Mouse (Mus musculus): Measurements from ENCODE around the gene Slc37a2. TPM values are rescaled to one million over a fixed set of nuclear protein-coding genes. Genes with fewer than 3 reads are reported as not detected.

The Slc37a2 gene
- total RNA-seq, 4 experiments from 2014 or later: 1.9 to 6.6 (median 3.7) TPM

- DNase-seq (ENCODE audit: low spot score in 2 of 2): no peak
Observed at GRCm38 (mm10) chr9:37220755-37221154, 34.8 kb downstream of the Slc37a2 start.

GRCm38 (mm10) chr9:37214327-37215060 lies 41.0 kb downstream of the Slc37a2 start:
- no peak for DNase-seq (ENCODE audit: low spot score in 2 of 2)

GRCm38 (mm10) chr9:37213060-37213738 lies 42.3 kb downstream of the Slc37a2 start:
- DNase-seq (ENCODE audit: low spot score in 2 of 2): peak in 1 of 2 experiments; percentile 50

GRCm38 (mm10) chr9:37207929-37208411 lies 47.6 kb downstream of the Slc37a2 start, which contains the start of gene Tmem218:
Gene Tmem218, plus strand, starts transcription at chr9:37208223.
- DNase-seq (ENCODE audit: low spot score in 2 of 2): peak; percentile 93 to 97

- no peak for DNase-seq (ENCODE audit: low spot score in 2 of 2)
Observed at GRCm38 (mm10) chr9:37203884-37204283, 51.7 kb downstream of the Slc37a2 start.

GRCm38 (mm10) chr9:37200414-37200813 lies 55.1 kb downstream of the Slc37a2 start:
- DNase-seq (ENCODE audit: low spot score in 2 of 2): no peak

- no peak for DNase-seq (ENCODE audit: low spot score in 2 of 2)
Observed at GRCm38 (mm10) chr9:37197067-37197466, 58.5 kb downstream of the Slc37a2 start.

- DNase-seq (ENCODE audit: low spot score in 2 of 2): no peak
Observed at GRCm38 (mm10) chr9:37188024-37188423, 67.5 kb downstream of the Slc37a2 start.

- no peak for DNase-seq (ENCODE audit: low spot score in 2 of 2)
Observed at GRCm38 (mm10) chr9:37187407-37187806, 68.1 kb downstream of the Slc37a2 start.

- DNase-seq (ENCODE audit: low spot score in 2 of 2): no peak
Observed at GRCm38 (mm10) chr9:37183176-37183575, 72.4 kb downstream of the Slc37a2 start.

- no peak for DNase-seq (ENCODE audit: low spot score in 2 of 2)
Observed at GRCm38 (mm10) chr9:37181596-37181995, 73.9 kb downstream of the Slc37a2 start.

- DNase-seq (ENCODE audit: low spot score in 2 of 2): no peak
Observed at GRCm38 (mm10) chr9:37179596-37179995, 75.9 kb downstream of the Slc37a2 start.

GRCm38 (mm10) chr9:37178911-37179310 lies 76.6 kb downstream of the Slc37a2 start:
- peak in 1 of 2 experiments; percentile 26 for DNase-seq (ENCODE audit: low spot score in 2 of 2)

Other genes starting within 250 kb of the Slc37a2 start
- gene Pknox2, start 108.3 kb downstream of the Slc37a2 start, total RNA-seq (2022): 10 to 100 TPM; 74.9 to 86.8 (median 78.3) TPM
- gene Tmem218, start 47.5 kb downstream of the Slc37a2 start, total RNA-seq (2022): 10 to 100 TPM in 3 of 4 experiments, 1 to 10 TPM in 1; 8.7 to 11.5 (median 10.7) TPM
- 1 to 10 TPM; 2.6 to 4.1 (median 3.0) TPM for gene Ccdc15, start 92.7 kb upstream of the Slc37a2 start, total RNA-seq (2022)
- 10 to 100 TPM; 54.1 to 63.1 (median 57.4) TPM for gene Hepacam, start 111.6 kb upstream of the Slc37a2 start, total RNA-seq (2022)
- 1 to 10 TPM; 6.4 to 8.2 (median 6.6) TPM for gene Robo4, start 146.2 kb upstream of the Slc37a2 start, total RNA-seq (2022)
- 10 to 100 TPM; 11.7 to 19.2 (median 15.1) TPM for gene Robo3, start 177.5 kb upstream of the Slc37a2 start, total RNA-seq (2022)
- 10 to 100 TPM; 19.8 to 24.6 (median 22.9) TPM for gene Msantd2, start 233.6 kb upstream of the Slc37a2 start, total RNA-seq (2022)